Mouse (Mus musculus) c-Kit-positive CD71-positive TER-119-negative erythroid progenitor cells, embryonic 14.5 days (primary cell): ENCODE results near the gene Xpo6.
A peak's percentile ranks its signal among the peaks of the same experiment; 100 is the strongest.

ENCODE experiments used
- DNase-seq: peaks from one replicate; pipeline ENCODE4 v3.0.0-alpha.2; 2013; ENCODE audit warnings: low read depth

Gene Xpo6

GRCm38 (mm10) chr7:126200178-126200996 is at the start of gene Xpo6:
TSS of gene Xpo6 (minus strand) at chr7:126200501.
- DNase-seq, result peak; percentile 95

- no peak for DNase-seq
These were observed 49.7 kb upstream of the Xpo6 start for GRCm38 (mm10) chr7:126249986-126250385.

DNA sequence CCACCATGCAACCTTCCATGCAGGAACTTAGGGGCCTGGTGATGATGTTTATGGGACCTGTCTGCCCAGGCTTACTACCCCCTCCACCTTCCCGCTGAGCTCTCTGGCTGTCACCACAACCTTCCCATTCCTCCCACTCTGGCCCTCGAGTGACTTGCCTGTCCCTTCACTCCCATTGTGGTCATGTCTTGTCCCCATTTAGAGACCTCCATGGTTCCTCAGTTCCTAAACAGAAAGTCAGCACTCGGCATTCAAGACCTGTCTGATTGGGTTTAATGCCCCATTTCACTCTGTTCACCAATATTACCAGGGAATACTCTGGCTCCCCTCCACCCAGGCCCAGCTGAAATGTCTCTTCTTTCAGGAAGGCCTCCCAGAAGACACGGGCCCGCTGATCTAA is 48.8 kb upstream of the Xpo6 start:
- no peak for DNase-seq

- no peak for DNase-seq
These were observed 48.4 kb upstream of the Xpo6 start for GRCm38 (mm10) chr7:126248641-126249141.

- no peak for DNase-seq
These were observed 47.8 kb upstream of the Xpo6 start for GRCm38 (mm10) chr7:126248088-126248487.

GRCm38 (mm10) chr7:126244168-126244750 is 44.0 kb upstream of the Xpo6 start:
- DNase-seq, result no peak

- no peak for DNase-seq
These were observed 40.6 kb upstream of the Xpo6 start for GRCm38 (mm10) chr7:126240814-126241360.

DNA sequence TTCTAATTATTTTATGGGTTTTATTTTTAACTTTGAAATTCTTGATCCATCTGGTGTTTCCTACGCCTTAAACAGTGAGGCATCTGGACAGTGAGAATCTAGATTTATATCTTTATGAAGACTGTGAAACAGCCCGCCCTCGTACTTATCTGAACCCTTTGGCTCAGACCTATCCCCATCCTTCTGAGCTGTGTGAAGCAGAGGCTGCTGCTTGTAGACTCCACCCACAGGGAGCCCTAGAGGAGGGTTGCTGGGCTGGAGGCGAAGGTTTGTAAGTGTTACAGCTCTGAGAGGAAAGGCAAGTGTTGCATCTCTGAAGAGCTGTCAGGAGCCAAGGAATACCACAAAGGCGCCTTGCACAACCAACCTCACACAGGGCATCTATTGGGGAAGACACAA is 36.5 kb upstream of the Xpo6 start:
- DNase-seq, result no peak

- no peak for DNase-seq
These were observed 35.9 kb upstream of the Xpo6 start for GRCm38 (mm10) chr7:126236083-126236793.

DNA sequence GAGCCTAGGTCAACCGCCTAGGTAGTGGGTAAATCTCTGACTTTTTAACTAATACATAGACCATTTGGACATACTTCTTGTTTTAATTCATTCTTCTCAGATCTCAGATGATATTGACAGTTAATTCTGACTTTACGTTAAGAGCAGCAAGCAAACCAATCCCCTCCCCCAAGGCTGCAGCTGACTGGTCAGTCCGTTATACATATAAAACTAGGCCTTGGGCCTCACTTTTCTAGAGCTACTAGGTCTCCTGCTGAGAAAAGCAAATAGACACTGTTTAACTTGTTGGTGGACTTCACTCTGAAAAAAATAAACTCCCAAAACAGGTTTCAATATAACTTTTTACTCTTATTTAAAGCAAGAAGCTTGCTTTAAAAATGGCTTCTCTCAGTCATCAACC is 34.3 kb upstream of the Xpo6 start:
- no peak for DNase-seq

DNA sequence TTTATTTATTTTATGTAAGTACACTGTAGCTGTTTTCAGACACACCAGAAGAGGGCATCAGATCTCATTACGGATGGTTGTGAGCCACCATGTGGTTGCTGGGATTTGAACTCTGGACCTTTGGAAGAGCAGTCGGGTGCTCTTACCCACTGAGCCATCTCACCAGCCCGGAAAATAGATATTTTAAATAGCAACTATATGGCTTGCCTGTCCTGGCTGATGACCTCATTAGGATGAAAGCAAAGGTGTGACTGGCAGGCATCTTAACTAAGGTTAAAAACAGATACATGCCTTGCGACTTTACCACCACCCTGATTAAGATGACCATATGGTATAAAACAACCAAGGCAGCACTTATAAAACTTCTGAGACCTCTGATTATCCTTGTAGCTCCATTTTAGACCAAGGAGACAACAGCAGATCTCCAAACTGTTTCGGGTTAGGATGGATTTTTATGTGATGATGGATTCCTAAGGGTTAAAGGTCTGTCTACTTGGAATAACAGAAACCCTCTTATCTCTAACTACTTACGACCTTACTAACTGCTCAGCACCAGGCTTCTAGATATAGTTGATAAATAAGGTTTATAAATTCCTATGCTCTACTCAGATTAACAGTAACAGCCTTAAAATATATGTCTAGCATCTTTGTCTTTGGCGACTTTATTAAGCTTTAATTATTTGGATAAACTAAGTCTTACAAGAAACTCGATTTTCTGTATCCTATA is 32.2 kb upstream of the Xpo6 start:
- DNase-seq, result no peak

- no peak for DNase-seq
These were observed 30.3 kb upstream of the Xpo6 start for GRCm38 (mm10) chr7:126230357-126231148.

DNA sequence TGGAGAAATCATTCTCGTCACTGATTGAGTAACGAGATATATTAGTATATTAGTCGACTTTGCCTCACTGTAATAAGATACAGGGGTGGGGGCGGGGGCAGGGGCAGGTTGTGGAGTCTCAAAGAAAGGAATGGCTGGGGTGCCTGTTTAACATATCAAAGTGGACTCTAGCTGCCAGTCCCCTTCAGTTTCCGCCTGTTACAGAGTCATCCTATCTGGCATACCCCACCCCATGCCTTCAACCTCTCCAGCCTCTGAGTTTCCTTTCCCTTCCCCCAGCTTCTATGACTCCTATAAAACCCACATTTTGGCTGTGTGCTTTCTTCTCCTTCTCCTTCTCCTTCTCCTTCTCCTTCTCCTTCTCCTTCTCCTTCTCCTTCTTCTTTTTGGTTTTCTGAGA is 25.8 kb upstream of the Xpo6 start:
- DNase-seq, result no peak

DNA sequence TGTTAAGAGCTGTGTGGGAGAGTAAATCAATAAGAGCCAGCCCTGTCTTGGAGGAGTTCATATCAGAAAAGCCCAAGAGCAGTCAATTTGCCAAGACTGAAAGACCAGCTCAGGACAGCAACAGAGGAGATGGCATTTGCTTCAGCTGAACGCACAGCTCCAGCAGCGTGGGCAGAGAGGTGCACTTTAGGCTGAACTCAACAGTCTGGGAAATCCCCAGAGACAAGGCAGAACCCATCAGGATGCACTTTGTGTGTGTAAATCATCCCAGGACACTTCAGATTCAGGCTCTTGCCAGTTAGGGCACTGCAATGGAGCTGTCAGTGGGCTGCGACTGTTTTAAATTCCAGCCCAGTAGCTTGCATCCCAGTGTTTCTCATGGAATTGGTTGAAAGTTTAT is 22.5 kb upstream of the Xpo6 start:
- DNase-seq, result no peak

DNA sequence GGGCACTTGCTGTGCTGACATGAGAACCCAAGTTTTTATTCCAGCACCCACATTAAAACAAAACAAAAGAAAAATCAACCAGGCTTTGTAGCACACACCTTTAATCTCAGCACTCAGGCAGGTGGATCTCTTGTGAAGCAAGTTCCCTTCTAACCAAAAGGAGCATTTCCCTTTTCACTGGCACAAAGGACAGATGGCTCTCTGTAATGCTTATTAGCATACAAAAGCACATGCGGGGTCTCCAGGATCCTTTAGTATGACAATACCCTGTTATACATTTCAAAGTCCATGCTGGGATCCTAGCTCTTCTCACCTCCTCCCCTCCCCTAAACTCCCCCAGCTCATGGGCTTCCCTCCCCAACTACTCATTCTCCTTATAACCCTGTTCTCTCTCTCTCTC is 20.3 kb upstream of the Xpo6 start:
- no peak for DNase-seq

DNA sequence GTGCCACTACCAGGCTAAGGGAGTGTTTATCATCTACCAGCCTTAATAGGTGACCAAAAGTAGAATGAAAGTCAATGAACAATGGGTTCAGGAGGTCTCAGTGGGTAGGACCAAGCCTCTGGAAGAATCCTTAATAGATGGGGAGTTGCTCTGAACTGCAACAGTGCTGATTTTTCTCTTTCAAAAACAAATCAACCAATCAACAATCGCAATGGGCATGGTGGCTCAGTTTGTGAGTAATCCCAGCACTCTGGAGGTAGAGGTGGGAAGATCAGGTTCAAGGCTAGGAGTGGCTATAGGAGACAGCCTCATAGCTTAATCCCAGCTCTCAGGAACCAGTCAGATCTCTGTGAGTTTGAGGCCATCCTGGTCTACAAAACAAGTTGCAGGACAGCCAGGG is 18.0 kb upstream of the Xpo6 start:
- no peak for DNase-seq

- no peak for DNase-seq
These were observed 16.6 kb upstream of the Xpo6 start for GRCm38 (mm10) chr7:126216867-126217266.

DNA sequence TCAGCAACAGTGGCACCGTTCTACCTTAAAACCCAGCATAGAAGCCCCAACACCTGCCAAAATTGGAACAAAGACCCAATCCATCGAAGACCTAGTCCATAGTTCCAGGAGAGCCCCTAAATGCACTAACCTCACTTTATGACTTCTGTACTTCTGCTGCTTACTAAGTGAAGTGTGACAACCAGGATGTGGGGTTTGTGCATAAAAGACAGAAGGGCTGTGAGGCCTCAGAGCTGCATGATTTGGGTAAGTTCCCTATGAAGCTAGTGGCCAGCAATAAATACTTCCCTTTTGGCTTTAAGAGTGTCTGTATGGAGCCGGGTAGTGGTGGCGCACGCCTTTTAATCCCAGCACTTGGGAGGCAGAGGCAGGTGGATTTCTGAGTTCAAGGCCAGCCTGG is 10.6 kb upstream of the Xpo6 start:
- no peak for DNase-seq

GRCm38 (mm10) chr7:126200997-126201345 is 670 bp upstream of the Xpo6 start:
- DNase-seq, result no peak

DNA sequence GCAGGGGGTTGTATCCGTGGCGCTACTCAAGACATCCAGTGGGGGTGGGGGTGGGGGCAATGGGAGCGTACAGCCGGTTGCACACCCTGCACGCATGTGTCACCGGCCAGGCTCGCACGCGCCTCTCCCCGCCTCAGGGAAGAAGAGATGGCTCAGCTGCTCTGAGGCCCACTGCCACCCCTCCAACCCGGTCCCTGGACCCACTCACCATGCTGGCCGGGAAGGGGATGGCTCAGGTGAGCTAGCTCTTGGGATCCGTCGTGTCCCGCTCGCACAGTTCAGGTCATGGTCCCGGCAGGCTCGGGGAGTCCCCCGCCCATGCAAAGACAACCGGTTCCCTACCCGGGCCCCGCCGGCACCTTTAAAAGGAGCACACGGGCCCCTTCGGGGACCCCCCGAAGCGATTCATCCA is 604 bp downstream of the Xpo6 start:
- DNase-seq, result no peak

DNA sequence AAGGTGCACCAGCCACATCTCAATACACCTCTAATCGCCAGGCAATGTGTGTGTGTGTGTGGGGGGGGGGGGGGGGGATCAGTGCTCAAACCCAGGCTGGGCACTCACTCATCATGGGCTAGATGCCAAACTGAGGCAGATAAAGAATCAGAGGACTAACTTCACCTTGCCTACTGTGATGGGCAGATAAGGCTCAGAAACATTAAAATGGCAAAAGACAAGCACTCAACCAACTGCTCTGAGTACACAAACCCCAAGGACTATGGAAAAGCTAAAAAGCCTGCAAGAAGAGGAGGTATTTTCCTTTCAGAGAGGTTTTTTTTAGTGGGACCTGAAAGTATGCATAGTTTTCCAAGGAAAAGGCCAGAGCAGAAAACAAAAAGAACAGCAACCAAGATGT is 1.4 kb downstream of the Xpo6 start:
- no peak for DNase-seq
